Mouse (Mus musculus): Measurements from ENCODE around the gene Gad1. TPM values are rescaled to one million over a fixed set of nuclear protein-coding genes. Genes with fewer than 3 reads are reported as not detected.

The Gad1 gene
- polyA plus RNA-seq, 1 experiment from 2014 or later: 16.6 TPM

DNA sequence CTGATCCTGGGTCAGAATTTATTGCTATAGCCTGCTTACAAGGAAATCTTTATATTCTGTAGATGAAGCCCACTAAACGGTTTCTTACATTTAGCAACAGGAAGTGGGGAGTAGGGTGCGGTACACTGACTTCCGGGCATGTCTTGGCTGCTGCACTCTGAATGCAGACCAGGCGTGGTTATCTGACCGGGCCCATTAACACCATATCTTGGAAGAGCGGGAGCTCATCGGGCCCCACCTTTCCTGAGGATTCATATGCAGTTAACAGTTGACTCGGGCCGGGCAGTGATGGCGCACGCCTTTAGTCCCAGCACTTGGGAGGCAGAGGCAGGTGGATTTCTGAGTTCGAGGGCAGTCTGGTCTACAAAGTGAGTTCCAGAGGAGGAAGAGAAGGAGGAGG, 75.5 kb downstream of the Gad1 start:
- Histone ChIP-seq H3K36me3 (ENCODE audit: control insufficient read depth, insufficient read depth, low read length) (no peaks in the 10 kb centered on the region), H3K4me1 (replicated peaks; ENCODE audit: control insufficient read depth, insufficient read depth, low read length) (no peaks in the 10 kb centered on the region), H3K4me3 (ENCODE audit: low read depth, low read length) (no peak overlapping the region), H3K9ac (ENCODE audit: low read depth, low read length) (no peak overlapping the region), H3K4me2 (replicated peaks; ENCODE audit: low read depth, low read length) (no peak overlapping the region), H3K27me3 (ENCODE audit: control insufficient read depth, insufficient read depth, low read length) (no peaks in the 10 kb centered on the region), H3K9me3 (ENCODE audit: control insufficient read depth, low read length) (no peaks in the 10 kb centered on the region), H3K27ac (ENCODE audit: low read depth, low read length) (no peak overlapping the region)
- ATAC-seq (ENCODE audit: low FRiP score) (no peak), DNase-seq (ENCODE audit: low spot score) (no peak)
- 94% methylated on average over 12 of the region's 12 CpGs for WGBS

DNA sequence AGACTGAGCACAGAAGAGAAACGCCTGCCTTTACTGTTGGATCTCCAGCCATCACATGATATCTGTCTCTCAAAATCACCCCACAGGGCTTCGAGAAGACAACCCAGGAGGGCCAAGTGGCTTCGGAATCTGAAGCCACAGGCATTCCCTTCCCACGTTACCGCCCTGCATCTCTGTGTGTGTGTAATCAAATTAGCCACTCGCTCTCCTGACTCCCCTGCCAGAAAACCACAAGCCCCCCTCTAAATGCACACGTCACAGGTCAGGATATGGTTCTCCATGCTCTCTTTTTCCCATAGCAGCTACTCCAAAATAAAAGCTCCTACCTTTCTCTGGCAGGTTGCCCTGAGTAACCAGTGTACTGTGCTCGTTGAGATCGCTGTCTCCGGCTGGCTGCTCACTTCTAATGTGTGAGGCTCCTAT, 76.5 kb downstream of the Gad1 start:
- 0 out of 2 replicates have a peak overlapping the region, but pooled peaks have one; percentile 14 for H3K4me2 ChIP-seq (replicated peaks; ENCODE audit: low read depth, low read length)
- H3K27me3 ChIP-seq (ENCODE audit: control insufficient read depth, insufficient read depth, low read length): no peaks in the 10 kb centered on the region
- no peaks in the 10 kb centered on the region for H3K36me3 ChIP-seq (ENCODE audit: control insufficient read depth, insufficient read depth, low read length)
- H3K4me1 ChIP-seq (replicated peaks; ENCODE audit: control insufficient read depth, insufficient read depth, low read length): no peaks in the 10 kb centered on the region
- H3K27ac ChIP-seq (ENCODE audit: low read depth, low read length): no peak overlapping the region; the same call in 1 of the 2 replicates
- H3K9me3 ChIP-seq (ENCODE audit: control insufficient read depth, low read length): no peaks in the 10 kb centered on the region
- H3K9ac ChIP-seq (ENCODE audit: low read depth, low read length): no peak overlapping the region
- DNase-seq (ENCODE audit: low spot score): peak; percentile 47
- no peak overlapping the region for H3K4me3 ChIP-seq (ENCODE audit: low read depth, low read length)
- peak; percentile 53; the same call in 1 of the 2 replicates for ATAC-seq (ENCODE audit: low FRiP score)
- WGBS: 24% methylated on average over 10 of the region's 10 CpGs

DNA sequence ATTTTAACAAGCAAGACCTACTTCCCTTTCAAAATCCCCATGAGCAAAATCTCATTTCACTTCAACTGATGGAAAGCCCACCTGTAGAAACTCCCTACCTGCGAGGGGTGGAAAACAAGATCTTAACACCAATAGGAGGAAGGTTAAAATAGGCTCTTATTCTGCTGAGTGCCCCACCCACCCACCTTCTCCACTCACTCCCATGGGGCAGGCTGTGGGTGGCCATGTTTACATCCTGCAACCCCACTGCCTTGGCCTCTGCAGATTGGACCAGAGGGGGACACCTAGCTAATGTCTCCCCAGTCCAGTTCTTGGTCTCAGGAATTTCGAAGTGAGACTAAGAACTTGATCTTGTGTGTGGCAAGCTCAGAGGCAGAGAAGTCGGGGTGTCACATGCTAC, 77.0 kb downstream of the Gad1 start:
- Histone ChIP-seq H3K4me3 (ENCODE audit: low read depth, low read length) (no peak overlapping the region), H3K9me3 (ENCODE audit: control insufficient read depth, low read length) (no peaks in the 10 kb centered on the region), H3K4me2 (replicated peaks; ENCODE audit: low read depth, low read length) (no peak overlapping the region), H3K27ac (ENCODE audit: low read depth, low read length) (no peak overlapping the region), H3K4me1 (replicated peaks; ENCODE audit: control insufficient read depth, insufficient read depth, low read length) (no peaks in the 10 kb centered on the region), H3K9ac (ENCODE audit: low read depth, low read length) (no peak overlapping the region), H3K36me3 (ENCODE audit: control insufficient read depth, insufficient read depth, low read length) (no peaks in the 10 kb centered on the region), H3K27me3 (ENCODE audit: control insufficient read depth, insufficient read depth, low read length) (no peaks in the 10 kb centered on the region)
- DNase-seq (ENCODE audit: low spot score): no peak
- WGBS: 68% methylated on average over 3 of the region's 3 CpGs
- no peak for ATAC-seq (ENCODE audit: low FRiP score)

DNA sequence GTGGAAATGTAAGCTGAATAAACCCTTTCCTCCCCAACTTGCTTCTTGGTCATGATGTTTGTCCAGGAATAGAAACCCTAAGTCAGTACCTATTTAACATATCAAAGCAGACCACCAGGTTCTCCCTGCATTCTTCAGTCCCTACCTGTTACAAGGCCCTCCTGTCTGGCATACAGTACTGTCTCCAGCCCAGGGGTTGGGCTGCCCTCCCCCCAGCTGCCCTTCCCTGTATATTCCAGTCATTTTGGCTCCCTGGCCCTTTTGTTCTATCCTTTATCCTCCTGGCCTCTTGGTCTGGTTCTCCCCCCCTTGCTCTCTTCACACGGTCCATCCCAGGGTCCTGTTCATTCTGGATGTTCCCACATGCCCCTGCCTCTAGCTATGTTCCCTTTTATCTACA, 78.4 kb downstream of the Gad1 start:
- whole genome bisulfite sequencing: 76% methylated on average over 1 of the region's 1 CpGs
- no peak overlapping the region for H3K4me3 ChIP-seq (ENCODE audit: low read depth, low read length)
- no peaks in the 10 kb centered on the region for H3K9me3 ChIP-seq (ENCODE audit: control insufficient read depth, low read length)
- no peaks in the 10 kb centered on the region for H3K27me3 ChIP-seq (ENCODE audit: control insufficient read depth, insufficient read depth, low read length)
- H3K4me1 ChIP-seq (replicated peaks; ENCODE audit: control insufficient read depth, insufficient read depth, low read length): no peaks in the 10 kb centered on the region
- no peak for ATAC-seq (ENCODE audit: low FRiP score)
- H3K27ac ChIP-seq (ENCODE audit: low read depth, low read length): no peak overlapping the region
- H3K4me2 ChIP-seq (replicated peaks; ENCODE audit: low read depth, low read length): no peak overlapping the region
- H3K9ac ChIP-seq (ENCODE audit: low read depth, low read length): no peak overlapping the region
- no peak for DNase-seq (ENCODE audit: low spot score)
- H3K36me3 ChIP-seq (ENCODE audit: control insufficient read depth, insufficient read depth, low read length): no peaks in the 10 kb centered on the region

DNA sequence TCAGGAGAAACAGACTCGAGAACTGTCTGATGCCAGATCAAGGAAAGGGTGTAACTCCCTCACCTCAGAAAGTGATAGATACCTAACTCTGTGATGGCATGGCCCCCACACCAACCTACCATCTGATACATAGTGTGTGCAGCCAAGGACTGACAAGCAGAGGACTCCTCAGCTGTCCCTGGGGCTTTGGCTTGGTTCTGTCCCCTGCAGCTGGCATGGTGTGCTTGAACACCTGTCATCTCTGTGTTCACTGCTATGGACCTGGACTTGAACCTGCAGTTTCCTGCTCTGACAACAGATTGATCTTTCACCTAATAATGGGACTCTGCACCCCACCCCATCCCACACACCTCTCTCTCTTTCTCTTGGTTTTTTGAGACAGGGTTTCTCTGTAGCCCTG, 79.5 kb downstream of the Gad1 start:
- 80% methylated on average over 1 of the region's 1 CpGs for WGBS
- Histone ChIP-seq H3K36me3 (ENCODE audit: control insufficient read depth, insufficient read depth, low read length) (no peaks in the 10 kb centered on the region), H3K4me3 (ENCODE audit: low read depth, low read length) (no peak overlapping the region), H3K4me2 (replicated peaks; ENCODE audit: low read depth, low read length) (no peak overlapping the region), H3K27ac (ENCODE audit: low read depth, low read length) (no peak overlapping the region), H3K27me3 (ENCODE audit: control insufficient read depth, insufficient read depth, low read length) (no peaks in the 10 kb centered on the region), H3K9me3 (ENCODE audit: control insufficient read depth, low read length) (no peaks in the 10 kb centered on the region), H3K4me1 (replicated peaks; ENCODE audit: control insufficient read depth, insufficient read depth, low read length) (no peaks in the 10 kb centered on the region), H3K9ac (ENCODE audit: low read depth, low read length) (no peak overlapping the region)
- no peak for ATAC-seq (ENCODE audit: low FRiP score)
- no peak for DNase-seq (ENCODE audit: low spot score)

DNA sequence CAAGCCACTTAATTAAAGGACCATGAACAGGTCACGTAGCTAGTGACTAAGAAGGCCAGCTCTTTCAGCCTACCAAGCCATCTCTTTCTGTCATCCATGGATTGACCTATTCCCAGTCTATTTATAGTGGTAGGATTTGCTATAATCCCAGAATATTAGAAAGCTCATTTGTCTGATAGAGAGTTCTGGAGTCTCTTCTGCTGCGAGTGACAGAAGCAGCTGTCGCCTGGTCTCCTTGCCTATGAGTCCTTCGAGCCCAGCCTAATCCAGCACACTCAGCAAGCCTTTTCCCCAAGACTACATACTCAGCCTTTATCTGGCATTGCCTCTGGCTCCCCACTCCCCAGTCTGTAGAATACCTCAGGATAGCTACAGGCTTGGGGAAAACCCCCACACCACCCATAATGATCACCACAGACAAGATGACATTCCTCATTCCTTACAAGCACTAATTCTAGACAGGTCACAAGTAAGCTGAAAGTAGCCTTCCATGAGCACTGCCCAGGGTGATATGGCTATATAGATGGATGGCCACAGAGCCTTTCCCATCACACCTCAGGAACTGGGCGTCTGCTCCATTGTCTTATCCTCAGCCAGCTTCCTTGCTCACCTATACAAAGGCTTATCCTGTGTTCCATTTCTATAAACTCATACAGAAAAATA, 81.3 kb downstream of the Gad1 start:
- Histone ChIP-seq H3K36me3 (ENCODE audit: control insufficient read depth, insufficient read depth, low read length) (no peaks in the 10 kb centered on the region), H3K4me3 (ENCODE audit: low read depth, low read length) (no peak overlapping the region), H3K27ac (ENCODE audit: low read depth, low read length) (no peak overlapping the region), H3K9me3 (ENCODE audit: control insufficient read depth, low read length) (no peaks in the 10 kb centered on the region), H3K4me2 (replicated peaks; ENCODE audit: low read depth, low read length) (no peak overlapping the region), H3K4me1 (replicated peaks; ENCODE audit: control insufficient read depth, insufficient read depth, low read length) (no peaks in the 10 kb centered on the region), H3K9ac (ENCODE audit: low read depth, low read length) (no peak overlapping the region), H3K27me3 (ENCODE audit: control insufficient read depth, insufficient read depth, low read length) (no peaks in the 10 kb centered on the region)
- 86% methylated on average over 5 of the region's 5 CpGs for WGBS
- ATAC-seq (ENCODE audit: low FRiP score): no peak
- DNase-seq (ENCODE audit: low spot score): no peak

DNA sequence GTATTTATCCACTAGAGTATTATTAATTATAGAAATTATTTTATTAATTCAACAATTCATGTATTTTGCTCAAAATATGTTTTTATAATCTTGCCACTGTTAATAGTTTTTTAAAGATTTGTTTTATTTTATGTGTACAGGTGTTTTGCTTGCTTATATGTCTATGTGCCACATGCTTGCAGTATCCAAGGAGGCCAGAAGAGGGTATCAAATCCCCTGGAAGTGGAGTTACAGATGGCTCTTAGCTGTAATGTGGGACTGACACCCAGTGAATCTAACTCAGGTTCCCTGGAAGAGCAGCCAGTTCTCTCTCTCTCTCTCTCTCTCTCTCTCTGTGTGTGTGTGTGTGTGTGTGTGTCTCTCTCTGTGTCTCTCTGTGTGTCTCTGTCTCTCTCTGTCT, 88.1 kb downstream of the Gad1 start:
- Histone ChIP-seq H3K36me3 (ENCODE audit: control insufficient read depth, insufficient read depth, low read length) (no peaks in the 10 kb centered on the region), H3K4me1 (replicated peaks; ENCODE audit: control insufficient read depth, insufficient read depth, low read length) (no peaks in the 10 kb centered on the region), H3K4me3 (ENCODE audit: low read depth, low read length) (no peak overlapping the region), H3K27me3 (ENCODE audit: control insufficient read depth, insufficient read depth, low read length) (no peaks in the 10 kb centered on the region), H3K9me3 (ENCODE audit: control insufficient read depth, low read length) (no peaks in the 10 kb centered on the region), H3K27ac (ENCODE audit: low read depth, low read length) (no peak overlapping the region), H3K4me2 (replicated peaks; ENCODE audit: low read depth, low read length) (no peak overlapping the region), H3K9ac (ENCODE audit: low read depth, low read length) (no peak overlapping the region)
- no peak for ATAC-seq (ENCODE audit: low FRiP score)
- no peak for DNase-seq (ENCODE audit: low spot score)

DNA sequence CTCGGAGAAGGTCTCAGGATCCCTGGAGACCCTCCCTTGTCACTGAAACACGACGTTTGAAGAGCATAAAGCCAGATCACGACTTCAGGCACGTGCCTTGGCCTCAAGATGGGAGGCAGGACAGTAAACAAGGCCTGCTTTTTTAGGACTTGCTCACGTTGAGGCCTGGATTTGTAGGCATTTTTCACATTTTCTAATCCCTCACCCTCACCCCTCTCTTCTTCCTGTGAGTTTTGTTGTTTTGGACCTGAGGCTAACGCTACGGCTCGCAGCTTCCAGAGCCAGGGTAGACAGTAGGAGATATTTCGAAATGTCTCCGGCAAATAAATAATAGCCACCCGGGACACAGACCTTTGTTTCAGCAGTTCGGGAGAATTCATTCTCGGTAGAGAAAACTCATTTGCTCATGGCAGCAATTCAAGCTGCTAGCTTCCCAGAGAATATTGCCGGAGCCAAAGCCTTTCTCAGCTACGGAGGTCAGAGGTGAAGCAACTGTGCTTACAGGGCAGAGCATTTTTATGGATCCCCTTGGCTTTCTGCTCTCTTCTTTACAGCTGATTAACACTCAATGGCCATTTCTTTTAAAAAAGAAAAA, 90.2 kb downstream of the Gad1 start:
- no peak overlapping the region for H3K4me2 ChIP-seq (replicated peaks; ENCODE audit: low read depth, low read length)

DNA sequence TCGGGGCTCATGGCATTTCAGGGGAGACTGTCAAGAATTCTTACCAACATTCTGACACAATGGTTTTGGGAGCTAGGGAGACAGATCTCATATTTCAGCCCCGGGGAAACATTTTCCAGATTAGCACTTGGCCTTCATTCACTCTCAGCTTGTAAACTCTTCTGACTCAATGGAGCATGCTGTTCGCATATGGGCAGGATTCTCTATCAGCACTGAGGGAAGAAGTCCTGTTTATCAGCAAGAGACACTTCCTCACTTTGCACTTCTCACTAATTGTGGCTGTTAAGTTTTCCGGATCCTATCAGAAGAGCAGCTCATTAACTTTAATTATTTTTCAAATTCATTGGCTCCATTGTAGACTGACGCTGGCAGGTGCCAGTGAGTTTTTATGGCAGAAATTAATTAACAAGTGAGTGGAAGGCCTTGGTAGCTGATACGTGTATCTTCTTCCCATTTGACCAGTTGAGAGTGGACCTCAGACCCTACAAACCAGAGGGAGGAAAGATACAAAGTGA, 92.5 kb downstream of the Gad1 start:
- H3K4me2 ChIP-seq (replicated peaks; ENCODE audit: low read depth, low read length): no peak overlapping the region
- H3K4me1 ChIP-seq (replicated peaks; ENCODE audit: control insufficient read depth, insufficient read depth, low read length): no peaks in the 10 kb centered on the region
- ATAC-seq (ENCODE audit: low FRiP score): no peak
- H3K9ac ChIP-seq (ENCODE audit: low read depth, low read length): no peak overlapping the region
- no peaks in the 10 kb centered on the region for H3K36me3 ChIP-seq (ENCODE audit: control insufficient read depth, insufficient read depth, low read length)
- DNase-seq (ENCODE audit: low spot score): no peak
- no peaks in the 10 kb centered on the region for H3K9me3 ChIP-seq (ENCODE audit: control insufficient read depth, low read length)
- no peak overlapping the region for H3K27ac ChIP-seq (ENCODE audit: low read depth, low read length)
- 85% methylated on average over 6 of the region's 6 CpGs for WGBS
- H3K4me3 ChIP-seq (ENCODE audit: low read depth, low read length): no peak overlapping the region
- H3K27me3 ChIP-seq (ENCODE audit: control insufficient read depth, insufficient read depth, low read length): no peaks in the 10 kb centered on the region

More for the DNA sequence above, 90.2 kb downstream of the Gad1 start:
- H3K4me3 ChIP-seq (ENCODE audit: low read depth, low read length): no peak overlapping the region
- H3K36me3 ChIP-seq (ENCODE audit: control insufficient read depth, insufficient read depth, low read length): no peaks in the 10 kb centered on the region
- DNase-seq (ENCODE audit: low spot score): no peak
- WGBS: 64% methylated on average over 16 of the region's 16 CpGs
- H3K27me3 ChIP-seq (ENCODE audit: control insufficient read depth, insufficient read depth, low read length): no peaks in the 10 kb centered on the region
- no peak overlapping the region for H3K9ac ChIP-seq (ENCODE audit: low read depth, low read length)
- ATAC-seq (ENCODE audit: low FRiP score): no peak
- H3K27ac ChIP-seq (ENCODE audit: low read depth, low read length): no peak overlapping the region
- no peaks in the 10 kb centered on the region for H3K9me3 ChIP-seq (ENCODE audit: control insufficient read depth, low read length)
- no peaks in the 10 kb centered on the region for H3K4me1 ChIP-seq (replicated peaks; ENCODE audit: control insufficient read depth, insufficient read depth, low read length)
